Mouse (Mus musculus): ENCODE results near the gene Gm11027. TPM values are rescaled to one million over a fixed set of nuclear protein-coding genes. Genes with fewer than 3 reads are reported as not detected.

Gm11027 gene
- polyA plus RNA-seq, 1 experiment, result not detected

- TF ChIP-seq POLR2A (IDR thresholded peaks at IDR 0.05; ENCODE audit: low read depth, low read length) (no peak), CTCF (IDR thresholded peaks at IDR 0.05; ENCODE audit: extremely low read depth, insufficient read length, insufficient replicate concordance, low read depth, low read length) (no peak)
- H3K27ac ChIP-seq (ENCODE audit: insufficient read depth, low read depth, low read length), result no peak overlapping the region
- H3K4me3 ChIP-seq (ENCODE audit: low read depth, low read length), result no peak overlapping the region
- WGBS, result 34% methylated on average over 2 of the region's 2 CpGs
- no peaks in the 10 kb centered on the region for H3K27me3 ChIP-seq (ENCODE audit: control insufficient read depth, insufficient read depth, low read length)
- no peaks in the 10 kb centered on the region for H3K4me1 ChIP-seq (ENCODE audit: control insufficient read depth, insufficient read depth, insufficient read length, low read length)
- peaks cover 2% of the 10 kb centered on the region; the same call in 1 of the 2 replicates for H3K36me3 ChIP-seq (ENCODE audit: control insufficient read depth, insufficient read depth, low read length)
Observed at GRCm38 (mm10) chr12:116283511-116283910, 8.3 kb downstream of the Gm11027 start.

- Histone ChIP-seq H3K27ac (ENCODE audit: insufficient read depth, low read depth, low read length) (no peak overlapping the region), H3K36me3 (ENCODE audit: control insufficient read depth, insufficient read depth, low read length) (peaks cover 2% of the 10 kb centered on the region; the same call in 1 of the 2 replicates), H3K27me3 (ENCODE audit: control insufficient read depth, insufficient read depth, low read length) (no peaks in the 10 kb centered on the region), H3K4me3 (ENCODE audit: low read depth, low read length) (no peak overlapping the region), H3K4me1 (ENCODE audit: control insufficient read depth, insufficient read depth, insufficient read length, low read length) (no peaks in the 10 kb centered on the region; the same call in 1 of the 2 replicates)
- no peak for TF ChIP-seq POLR2A (IDR thresholded peaks at IDR 0.05; ENCODE audit: low read depth, low read length)
- no peak for TF ChIP-seq CTCF (IDR thresholded peaks at IDR 0.05; ENCODE audit: extremely low read depth, insufficient read length, insufficient replicate concordance, low read depth, low read length)
- WGBS, result 17% methylated on average over 2 of the region's 2 CpGs
Observed at GRCm38 (mm10) chr12:116293185-116293584, 18.0 kb downstream of the Gm11027 start.

DNA sequence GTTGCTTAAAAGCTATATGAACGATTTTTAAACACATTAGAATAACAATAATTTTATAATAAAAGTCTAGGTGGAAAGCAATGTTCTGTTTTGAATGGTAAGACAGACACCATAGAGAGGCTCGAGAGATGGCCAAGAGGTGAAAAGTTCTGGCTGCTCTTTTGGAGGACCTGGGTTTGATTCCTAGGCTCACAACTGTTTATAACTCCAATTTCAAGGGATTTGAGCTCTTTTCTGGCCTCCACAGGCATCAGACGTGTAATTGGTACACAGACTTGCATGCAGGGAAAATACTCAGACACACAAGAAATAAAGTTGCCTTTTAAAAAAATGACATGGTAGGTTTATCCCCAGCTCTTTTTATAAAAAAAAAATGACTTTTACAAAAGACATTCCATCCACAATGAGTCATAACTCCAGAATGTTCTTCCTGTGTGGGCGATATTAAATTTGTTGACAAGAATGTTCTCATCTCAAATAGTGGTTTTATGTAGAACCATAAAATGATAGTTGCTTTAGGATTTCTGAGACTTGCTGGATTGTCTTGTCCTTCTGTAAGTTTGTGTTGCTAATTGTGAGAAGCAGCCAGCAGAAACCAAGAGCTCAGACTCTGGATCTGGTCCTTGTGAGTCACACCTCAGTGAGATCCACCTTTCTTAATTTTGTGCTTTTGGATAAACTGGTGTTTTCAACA is 18.6 kb downstream of the Gm11027 start:
- Histone ChIP-seq H3K4me3 (ENCODE audit: low read depth, low read length) (no peak overlapping the region), H3K36me3 (ENCODE audit: control insufficient read depth, insufficient read depth, low read length) (no peaks in the 10 kb centered on the region), H3K27ac (ENCODE audit: insufficient read depth, low read depth, low read length) (no peak overlapping the region), H3K27me3 (ENCODE audit: control insufficient read depth, insufficient read depth, low read length) (no peaks in the 10 kb centered on the region), H3K4me1 (ENCODE audit: control insufficient read depth, insufficient read depth, insufficient read length, low read length) (no peaks in the 10 kb centered on the region; the same call in 1 of the 2 replicates)
- WGBS, result 68% methylated on average over 4 of the region's 4 CpGs
- TF ChIP-seq CTCF (IDR thresholded peaks at IDR 0.05; ENCODE audit: extremely low read depth, insufficient read length, insufficient replicate concordance, low read depth, low read length) (no peak), POLR2A (IDR thresholded peaks at IDR 0.05; ENCODE audit: low read depth, low read length) (no peak)

DNA sequence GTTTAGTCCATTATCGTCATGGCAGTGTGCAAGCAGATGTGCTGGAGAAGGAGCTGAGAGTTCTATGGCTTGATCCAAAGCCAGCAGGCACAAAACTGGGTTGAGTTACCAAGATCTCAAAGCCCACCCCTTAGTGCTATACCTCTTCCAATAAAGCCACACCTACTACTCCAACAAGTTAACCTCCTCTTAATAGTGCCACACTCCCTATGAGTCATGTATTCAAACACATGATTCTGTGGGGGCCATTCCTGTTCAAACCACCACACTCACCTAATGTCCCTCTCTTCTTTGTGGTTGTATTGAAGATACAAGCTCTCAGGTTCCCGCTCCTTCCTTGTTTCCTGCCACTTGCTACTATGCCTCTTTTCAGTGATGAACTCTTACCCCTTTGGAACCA is 24.7 kb downstream of the Gm11027 start:
- no peaks in the 10 kb centered on the region for H3K27me3 ChIP-seq (ENCODE audit: control insufficient read depth, insufficient read depth, low read length)
- no peak overlapping the region for H3K4me3 ChIP-seq (ENCODE audit: low read depth, low read length)
- peaks cover 6% of the 10 kb centered on the region; the same call in 1 of the 2 replicates for H3K4me1 ChIP-seq (ENCODE audit: control insufficient read depth, insufficient read depth, insufficient read length, low read length)
- no peaks in the 10 kb centered on the region; the same call in 1 of the 2 replicates for H3K36me3 ChIP-seq (ENCODE audit: control insufficient read depth, insufficient read depth, low read length)
- H3K27ac ChIP-seq (ENCODE audit: insufficient read depth, low read depth, low read length), result no peak overlapping the region
- 51% methylated on average over 2 of the region's 2 CpGs for WGBS
- TF ChIP-seq CTCF (IDR thresholded peaks at IDR 0.05; ENCODE audit: extremely low read depth, insufficient read length, insufficient replicate concordance, low read depth, low read length), result no peak
- no peak for TF ChIP-seq POLR2A (IDR thresholded peaks at IDR 0.05; ENCODE audit: low read depth, low read length)

- H3K27ac ChIP-seq (ENCODE audit: insufficient read depth, low read depth, low read length), result no peak overlapping the region
- H3K4me3 ChIP-seq (ENCODE audit: low read depth, low read length), result no peak overlapping the region
- H3K36me3 ChIP-seq (ENCODE audit: control insufficient read depth, insufficient read depth, low read length), result no peaks in the 10 kb centered on the region; the same call in 1 of the 2 replicates
- H3K4me1 ChIP-seq (ENCODE audit: control insufficient read depth, insufficient read depth, insufficient read length, low read length), result peaks cover 6% of the 10 kb centered on the region; the same call in 1 of the 2 replicates
- no peaks in the 10 kb centered on the region for H3K27me3 ChIP-seq (ENCODE audit: control insufficient read depth, insufficient read depth, low read length)
- TF ChIP-seq POLR2A (IDR thresholded peaks at IDR 0.05; ENCODE audit: low read depth, low read length), result no peak
- no peak for TF ChIP-seq CTCF (IDR thresholded peaks at IDR 0.05; ENCODE audit: extremely low read depth, insufficient read length, insufficient replicate concordance, low read depth, low read length)
Observed at GRCm38 (mm10) chr12:116302181-116302580, 27.0 kb downstream of the Gm11027 start.

DNA sequence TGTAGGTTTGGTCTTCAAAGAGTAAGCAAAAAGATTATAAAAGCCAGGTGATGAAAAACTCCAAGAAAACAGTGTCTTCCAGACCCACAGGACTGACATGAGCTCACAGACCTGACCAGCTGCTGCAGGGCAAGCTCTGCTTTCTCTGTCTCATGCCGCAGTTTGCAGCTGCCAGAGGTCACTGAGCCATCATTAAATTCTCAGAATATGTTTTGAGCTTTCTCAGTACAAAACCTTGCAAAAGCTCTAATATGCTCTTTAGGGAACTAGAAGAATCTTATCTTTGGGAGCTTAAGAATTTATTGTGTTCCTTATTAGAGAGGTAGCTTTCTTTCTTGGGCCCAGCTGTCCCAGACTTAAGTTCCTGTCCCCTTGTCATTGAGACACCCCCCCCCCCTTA is 30.9 kb downstream of the Gm11027 start:
- WGBS, result 59% methylated on average over 1 of the region's 1 CpGs
- no peaks in the 10 kb centered on the region for H3K36me3 ChIP-seq (ENCODE audit: control insufficient read depth, insufficient read depth, low read length)
- H3K4me3 ChIP-seq (ENCODE audit: low read depth, low read length), result no peak overlapping the region
- H3K27ac ChIP-seq (ENCODE audit: insufficient read depth, low read depth, low read length), result no peak overlapping the region
- no peak for TF ChIP-seq CTCF (IDR thresholded peaks at IDR 0.05; ENCODE audit: extremely low read depth, insufficient read length, insufficient replicate concordance, low read depth, low read length)
- no peaks in the 10 kb centered on the region for H3K4me1 ChIP-seq (ENCODE audit: control insufficient read depth, insufficient read depth, insufficient read length, low read length)
- no peaks in the 10 kb centered on the region for H3K27me3 ChIP-seq (ENCODE audit: control insufficient read depth, insufficient read depth, low read length)

GRCm38 (mm10) chr12:116307870-116308269 is 32.7 kb downstream of the Gm11027 start:
- Histone ChIP-seq H3K27me3 (ENCODE audit: control insufficient read depth, insufficient read depth, low read length) (no peaks in the 10 kb centered on the region), H3K4me1 (ENCODE audit: control insufficient read depth, insufficient read depth, insufficient read length, low read length) (no peaks in the 10 kb centered on the region), H3K4me3 (ENCODE audit: low read depth, low read length) (no peak overlapping the region), H3K36me3 (ENCODE audit: control insufficient read depth, insufficient read depth, low read length) (no peaks in the 10 kb centered on the region), H3K27ac (ENCODE audit: insufficient read depth, low read depth, low read length) (no peak overlapping the region)
- TF ChIP-seq CTCF (IDR thresholded peaks at IDR 0.05; ENCODE audit: extremely low read depth, insufficient read length, insufficient replicate concordance, low read depth, low read length) (no peak), POLR2A (IDR thresholded peaks at IDR 0.05; ENCODE audit: low read depth, low read length) (no peak)
- WGBS, result 77% methylated on average over 3 of the region's 3 CpGs

Measured in small intestine, adult 2 months (tissue).